Mouse (Mus musculus): ENCODE data around the gene Lbhd1.

DNA sequence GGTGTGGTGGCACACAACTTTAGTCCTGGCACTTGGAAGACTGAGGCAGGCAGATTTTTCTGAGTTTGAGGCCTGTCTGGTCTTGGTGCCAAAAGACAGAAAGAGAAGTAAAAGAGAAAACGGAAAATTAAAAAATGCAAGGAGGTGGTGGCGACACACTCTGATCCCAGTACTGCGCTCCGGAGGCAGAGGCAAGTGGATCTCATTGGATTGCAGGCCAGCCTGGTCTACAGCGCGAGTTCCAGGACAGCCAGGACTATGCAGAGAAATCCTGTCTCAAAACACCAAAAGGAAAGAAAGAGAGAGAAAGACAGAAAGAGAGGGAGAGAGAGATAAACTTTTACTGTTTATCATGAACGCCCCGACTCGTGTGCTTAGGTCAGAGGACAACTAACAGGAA lies 12.7 kb upstream of the Lbhd1 start:
- no peak for TF ChIP-seq CTCF (IDR thresholded peaks at IDR 0.05)
- TF ChIP-seq EP300 (IDR thresholded peaks at IDR 0.05) = no peak

Data from lung, postnatal 0 days (tissue).